ENCODE assay signal across 18 mouse cellular contexts in genomic region chr17:12412891-12413237, GRCm38 (mm10). TPM values are rescaled to one million over a fixed set of nuclear protein-coding genes. Genes with fewer than 3 reads are reported as not detected.
DNase-seq lines count a peak whose midpoint lies in the region; ATAC-seq lines count a peak whose summit lies in the region.
"Had no signal": no experiment of that assay in that cellular context is flagged by ENCODE, and none has a peak within 500 bp of the region (broad histone marks: within the 10 kb centered on the region; RNA-seq: fewer than 3 reads in every experiment).

No protein-coding gene starts in this region.

- no peak overlapping the region for H3K4me3 ChIP-seq in intestine, embryonic 16.5 days (ENCODE audit: low read length)
- no peak overlapping the region for H3K4me3 ChIP-seq in intestine, embryonic 15.5 days (replicated peaks)
- no peak overlapping the region for H3K4me3 ChIP-seq in lung, embryonic 15.5 days
- no peak overlapping the region for H3K4me3 ChIP-seq in kidney, embryonic 16.5 days (ENCODE audit: low read length)
- no peak overlapping the region for H3K4me3 ChIP-seq in limb, embryonic 15.5 days
- H3K4me3 ChIP-seq: forebrain, embryonic 10.5 days; hindbrain, embryonic 12.5 days had no signal

- H3K4me1 ChIP-seq in intestine, embryonic 16.5 days (ENCODE audit: control insufficient read depth, insufficient read depth, low read length): peaks cover 8% of the 10 kb centered on the region
- peaks cover 7% of the 10 kb centered on the region; the same call in 1 of the 2 replicates for H3K4me1 ChIP-seq in intestine, embryonic 15.5 days (replicated peaks)
- H3K4me1 ChIP-seq in lung, embryonic 15.5 days: peaks cover 23% of the 10 kb centered on the region
- peaks cover 25% of the 10 kb centered on the region for H3K4me1 ChIP-seq in kidney, embryonic 16.5 days (ENCODE audit: insufficient read depth, low read length)
- H3K4me1 ChIP-seq in limb, embryonic 15.5 days: peaks cover 37% of the 10 kb centered on the region

- DNase-seq in lung, postnatal 4 days: no peak
- DNase-seq: adrenal gland, adult 8-10 months; cerebellum, adult 18-20 months; retina, postnatal 1 day; thymus, adult 18-20 months had no signal

- no peak overlapping the region for H3K9ac ChIP-seq in intestine, embryonic 16.5 days (ENCODE audit: low read depth, low read length)
- no peak overlapping the region for H3K9ac ChIP-seq in intestine, embryonic 15.5 days
- no peak overlapping the region for H3K9ac ChIP-seq in lung, embryonic 15.5 days
- H3K9ac ChIP-seq in kidney, embryonic 16.5 days (replicated peaks; ENCODE audit: low read length): no peak overlapping the region
- no peak overlapping the region for H3K9ac ChIP-seq in limb, embryonic 15.5 days
- H3K9ac ChIP-seq: hindbrain, embryonic 12.5 days had no signal

- H3K36me3 ChIP-seq in intestine, embryonic 16.5 days (ENCODE audit: control insufficient read depth, insufficient read depth, low read length): no peaks in the 10 kb centered on the region
- H3K36me3 ChIP-seq in intestine, embryonic 15.5 days: no peaks in the 10 kb centered on the region
- no peaks in the 10 kb centered on the region for H3K36me3 ChIP-seq in lung, embryonic 15.5 days
- no peaks in the 10 kb centered on the region for H3K36me3 ChIP-seq in kidney, embryonic 16.5 days (ENCODE audit: insufficient read depth, low read length)
- no peaks in the 10 kb centered on the region for H3K36me3 ChIP-seq in limb, embryonic 15.5 days
- H3K36me3 ChIP-seq: forebrain, embryonic 10.5 days; hindbrain, embryonic 12.5 days had no signal

- no peaks in the 10 kb centered on the region for H3K9me3 ChIP-seq in intestine, embryonic 16.5 days (ENCODE audit: control insufficient read depth, low read length)
- H3K9me3 ChIP-seq in intestine, embryonic 15.5 days: no peaks in the 10 kb centered on the region
- no peaks in the 10 kb centered on the region for H3K9me3 ChIP-seq in lung, embryonic 15.5 days
- H3K9me3 ChIP-seq in kidney, embryonic 16.5 days (ENCODE audit: low read length): no peaks in the 10 kb centered on the region
- no peaks in the 10 kb centered on the region for H3K9me3 ChIP-seq in limb, embryonic 15.5 days
- H3K9me3 ChIP-seq: forebrain, embryonic 10.5 days; hindbrain, embryonic 12.5 days had no signal

- no peak overlapping the region for H3K27ac ChIP-seq in intestine, embryonic 16.5 days (ENCODE audit: low read length)
- no peak overlapping the region for H3K27ac ChIP-seq in intestine, embryonic 15.5 days
- peak overlapping the region; percentile 69 for H3K27ac ChIP-seq in lung, embryonic 15.5 days
- H3K27ac ChIP-seq in kidney, embryonic 16.5 days (ENCODE audit: low read length): peak overlapping the region; percentile 62; the same call in 1 of the 2 replicates
- 0 out of 2 replicates have a peak overlapping the region, but pooled peaks have one; percentile 9 for H3K27ac ChIP-seq in limb, embryonic 15.5 days
- H3K27ac ChIP-seq: forebrain, embryonic 10.5 days; hindbrain, embryonic 12.5 days had no signal

- no peaks in the 10 kb centered on the region for H3K27me3 ChIP-seq in intestine, embryonic 16.5 days (replicated peaks; ENCODE audit: control insufficient read depth, insufficient read depth, low read length)
- H3K27me3 ChIP-seq in intestine, embryonic 15.5 days (replicated peaks): no peaks in the 10 kb centered on the region
- H3K27me3 ChIP-seq in lung, embryonic 15.5 days: no peaks in the 10 kb centered on the region
- H3K27me3 ChIP-seq in kidney, embryonic 16.5 days (ENCODE audit: insufficient read depth, low read length): no peaks in the 10 kb centered on the region
- H3K27me3 ChIP-seq in limb, embryonic 15.5 days: no peaks in the 10 kb centered on the region
- H3K27me3 ChIP-seq: hindbrain, embryonic 12.5 days had no signal

- peak; percentile 65 for ATAC-seq in intestine, embryonic 16.5 days
- no peak; the same call in 1 of the 2 replicates for ATAC-seq in intestine, embryonic 15.5 days
- no peak for ATAC-seq in lung, embryonic 15.5 days (ENCODE audit: borderline replicate concordance, extremely low read depth, low FRiP score, low TSS enrichment)
- no peak for ATAC-seq in kidney, embryonic 16.5 days (ENCODE audit: low FRiP score, low TSS enrichment)
- ATAC-seq in limb, embryonic 15.5 days (ENCODE audit: insufficient number of reproducible peaks, low FRiP score, low TSS enrichment, low read depth): no peak
- ATAC-seq in granulocyte monocyte progenitor cell, adult 5-6 weeks (replicated peaks; ENCODE audit: poor library complexity, severe bottlenecking): no peak
- ATAC-seq: CD4-positive, CD25-positive, alpha-beta regulatory T cell, adult 4 months had no signal

- H3K4me2 ChIP-seq in intestine, embryonic 16.5 days (ENCODE audit: low read depth, low read length): no peak overlapping the region
- no peak overlapping the region for H3K4me2 ChIP-seq in intestine, embryonic 15.5 days (replicated peaks)
- H3K4me2 ChIP-seq in lung, embryonic 15.5 days: no peak overlapping the region
- H3K4me2 ChIP-seq in kidney, embryonic 16.5 days (replicated peaks; ENCODE audit: low read depth, low read length): no peak overlapping the region
- no peak overlapping the region for H3K4me2 ChIP-seq in limb, embryonic 15.5 days
- H3K4me2 ChIP-seq: hindbrain, embryonic 12.5 days had no signal

- WGBS in intestine, embryonic 16.5 days: 68% methylated on average over 3 of the region's 3 CpGs
- WGBS in intestine, embryonic 15.5 days: 61% methylated on average over 3 of the region's 3 CpGs
- 50% methylated on average over 3 of the region's 3 CpGs for WGBS in lung, embryonic 15.5 days
- WGBS in kidney, embryonic 16.5 days: 30% methylated on average over 3 of the region's 3 CpGs
- 63% methylated on average over 3 of the region's 3 CpGs for WGBS in limb, embryonic 15.5 days

RNA-seq across cellular contexts. Expression of gene Plg, which starts 34.5 kb away (rescaled TPM):
- polyA plus RNA-seq in intestine, embryonic 16.5 days (2015; fragmentation: Nextera tagmentation; extraction: Ambion mirVana): 2.3 and 6.5 TPM in 2 replicates
- 3.7 and 4.9 TPM in 2 replicates for polyA plus RNA-seq in intestine, embryonic 15.5 days (2015; fragmentation: Nextera tagmentation; extraction: Ambion mirVana)
- polyA plus RNA-seq in lung, embryonic 15.5 days (2015; fragmentation: Nextera tagmentation; extraction: Ambion mirVana): 0.34 and 1.5 TPM in 2 replicates
- 0.75 and 1.0 TPM in 2 replicates for polyA plus RNA-seq in kidney, embryonic 16.5 days (2015; fragmentation: Nextera tagmentation; extraction: Ambion mirVana)
- polyA plus RNA-seq in limb, embryonic 15.5 days (2015; fragmentation: Nextera tagmentation; extraction: Ambion mirVana): 0.07 and 0.70 TPM in 2 replicates
- total RNA-seq in granulocyte monocyte progenitor cell, adult 5-6 weeks (2014; fragmentation: Nextera tagmentation): not detected in 2 replicates
- total RNA-seq in granulocyte monocyte progenitor cell, adult 5-6 weeks (2017): not detected in 2 replicates
- total RNA-seq: layer of hippocampus, postnatal 10 days; left cerebral cortex, postnatal 10 days; MEL had no signal
- polyA plus RNA-seq: CD4-positive, CD25-positive, alpha-beta regulatory T cell, adult 4 months; embryonic facial prominence, embryonic 14.5 days; forebrain, embryonic 10.5 days; hindbrain, embryonic 12.5 days had no signal

Comparison
In these comparisons a context has a peak if more than half of its experiments do, and no peak if none do; other contexts are left out.
1. H3K27ac ChIP-seq: peak in lung, embryonic 15.5 days (single experiment), kidney, embryonic 16.5 days (single experiment) and limb, embryonic 15.5 days (single experiment); none in intestine, embryonic 16.5 days (single experiment) and intestine, embryonic 15.5 days (single experiment).